Mouse (Mus musculus) heart, postnatal 36 days (tissue): Measurements from ENCODE around the gene Eml3. TPM values are rescaled to one million over a fixed set of nuclear protein-coding genes. Genes with fewer than 3 reads are reported as not detected.
"Not testable (repeated sequence)": the region's sequence is repeated elsewhere in the genome, so short reads cannot be mapped to it uniquely, and the experiment has no call there.

Source experiments
- DNase-seq, 2 experiments: peaks; one replicate each; pipeline ENCODE4 v3.0.0; 2021 to 2022
- intact Hi-C: fragments of 180-260 bp; cut with DNase I; formaldehyde crosslinking; loops from one replicate; pipeline ENCODE4 v1.15.1; 2025
- total RNA-seq, 2 experiments: library from RNA; stranded (reverse); gene quantifications; 2 replicates each; pipeline ENCODE4 v1.2.3; 2021

Gene Eml3
- total RNA-seq, 2 experiments from 2014 or later: 9.5 to 11.0 TPM

DNA sequence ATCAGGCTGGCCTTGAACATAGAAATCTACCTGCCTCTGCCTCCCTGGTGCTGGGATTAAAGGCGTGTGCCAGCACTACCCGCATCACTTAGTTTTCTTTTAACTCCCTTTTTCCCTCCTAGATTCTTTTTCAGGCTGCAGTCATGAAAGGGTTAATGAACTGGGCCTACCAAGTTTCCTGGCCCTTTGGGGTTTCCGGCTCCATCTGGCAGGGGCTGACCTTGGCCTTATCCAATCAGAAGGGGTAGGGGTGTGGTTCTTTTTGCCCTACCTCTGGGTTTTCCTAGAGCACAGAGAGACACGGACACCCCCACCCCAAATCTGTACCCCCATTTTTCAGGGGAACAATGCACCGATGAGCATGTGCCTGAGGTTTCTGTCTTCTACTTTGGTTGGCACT lies 15.4 kb downstream of the Eml3 start:
- intact Hi-C loops: no loop called here
- DNase-seq: peak; percentile 56 to 66

GRCm38 (mm10) chr19:8945251-8945650 lies 15.9 kb downstream of the Eml3 start:
- DNase-seq: no peak

DNA sequence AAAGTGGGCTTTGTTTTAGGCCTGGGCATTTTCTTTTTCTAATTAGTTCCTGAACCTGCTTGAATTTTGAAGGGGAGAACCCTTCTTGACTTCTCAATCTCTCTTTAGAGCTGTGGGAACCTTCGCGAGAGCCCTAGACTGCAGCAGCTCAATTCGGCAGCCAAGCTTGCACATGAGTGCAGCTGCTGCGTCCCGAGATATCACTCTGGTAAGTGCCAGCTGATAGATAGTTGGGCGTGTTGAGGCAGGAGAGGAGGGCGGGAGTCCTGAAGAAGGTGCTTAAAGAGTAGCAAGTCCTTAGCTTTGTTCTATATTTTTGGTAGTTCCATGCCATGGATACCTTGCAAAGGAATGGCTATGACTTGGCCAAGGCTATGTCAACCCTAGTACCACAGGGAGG lies 17.6 kb downstream of the Eml3 start:
- DNase-seq: no peak
- intact Hi-C loops: no loop called here

More at GRCm38 (mm10) chr19:8945251-8945650, 15.9 kb downstream of the Eml3 start:
- intact Hi-C loops: no loop called here

DNA sequence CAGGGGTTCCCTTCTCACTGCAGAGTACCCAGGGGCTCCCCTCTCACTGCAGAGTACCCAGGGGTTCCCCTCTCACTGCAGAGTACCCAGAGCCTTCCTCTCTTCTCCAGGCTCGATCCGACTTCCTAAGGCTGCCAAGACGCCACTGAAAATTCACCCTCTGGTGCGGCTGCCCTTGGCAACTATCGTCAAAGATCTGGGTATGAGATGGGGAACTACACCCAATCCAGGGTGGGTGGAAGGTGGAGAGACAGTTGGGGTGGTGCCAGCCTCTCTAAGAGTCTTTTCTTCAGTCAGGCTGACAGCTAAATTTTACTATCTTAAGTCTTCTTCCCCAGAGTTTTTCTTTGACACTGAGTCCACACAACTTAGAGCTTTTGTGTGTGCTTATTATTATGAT lies 20.8 kb downstream of the Eml3 start:
- intact Hi-C loops: no loop called here
- DNase-seq: no peak

DNA sequence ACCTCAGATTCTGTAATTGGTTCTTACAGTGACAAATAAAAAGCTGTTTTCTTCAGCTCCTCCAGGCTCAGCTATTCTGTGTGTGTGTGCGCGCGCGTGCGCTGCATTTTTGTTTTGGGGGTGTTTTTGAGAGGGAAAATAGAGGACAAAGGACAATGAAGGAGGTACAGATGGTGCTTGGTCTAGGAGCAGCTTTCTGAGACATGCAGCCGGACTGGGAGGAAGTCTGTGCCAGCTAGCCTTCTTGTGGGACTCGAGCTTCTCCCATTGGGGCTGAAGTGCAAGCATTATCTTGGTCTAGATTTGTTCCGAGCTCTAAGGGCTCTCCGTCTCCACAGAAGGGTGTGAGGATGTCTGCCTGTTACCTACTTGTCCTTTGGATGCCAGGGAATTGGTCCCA lies 22.9 kb downstream of the Eml3 start:
- intact Hi-C loops: no loop called here
- no peak for DNase-seq

DNA sequence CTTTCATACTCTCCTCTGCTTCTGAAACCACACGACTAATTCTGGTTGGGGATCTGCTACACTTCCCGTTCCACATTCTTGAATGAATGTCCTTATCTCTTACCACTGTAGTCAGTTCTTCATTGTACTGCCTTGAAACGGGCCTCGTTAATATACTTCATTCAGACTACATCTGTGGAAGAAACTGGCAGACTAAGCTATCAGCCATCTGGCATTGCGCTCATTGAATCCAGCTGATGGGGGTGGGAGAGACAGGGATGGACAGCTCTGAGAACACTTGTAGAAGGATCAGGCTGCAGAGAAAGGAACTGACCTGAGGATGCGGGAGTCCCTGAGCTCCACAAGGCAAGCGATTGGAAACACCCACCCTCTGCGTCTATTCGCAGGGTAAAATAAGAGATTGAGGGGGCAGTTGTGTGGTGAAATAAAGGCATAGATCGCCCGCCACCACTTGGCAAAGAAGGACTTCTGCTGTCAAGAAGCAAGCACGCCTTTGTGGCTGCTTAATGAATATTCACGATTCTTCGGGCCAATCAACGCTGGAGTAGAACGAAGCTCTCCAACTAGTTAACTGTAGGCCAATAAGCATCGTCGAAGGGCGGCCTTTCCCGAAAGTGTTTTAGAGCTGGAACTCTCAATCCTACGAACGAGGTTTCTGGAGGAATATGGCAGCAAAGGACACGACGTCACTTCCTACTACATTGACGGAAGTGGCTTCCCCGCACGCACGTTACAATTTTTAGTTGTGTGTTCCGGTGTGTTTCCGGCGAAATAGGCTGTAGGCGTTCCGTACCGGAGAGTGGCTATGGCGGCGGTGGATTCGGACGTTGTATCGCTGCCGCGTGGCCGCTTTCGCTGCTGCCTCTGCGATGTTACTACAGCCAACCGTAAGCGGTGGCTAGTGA lies 24.0 kb downstream of the Eml3 start, which contains the start of gene Tut1:
Tut1 (plus strand) TSS at position 713 of the 905 bp plus-strand sequence.
- DNase-seq: peak; percentile 88 to 92
- intact Hi-C loops: no loop called here

DNA sequence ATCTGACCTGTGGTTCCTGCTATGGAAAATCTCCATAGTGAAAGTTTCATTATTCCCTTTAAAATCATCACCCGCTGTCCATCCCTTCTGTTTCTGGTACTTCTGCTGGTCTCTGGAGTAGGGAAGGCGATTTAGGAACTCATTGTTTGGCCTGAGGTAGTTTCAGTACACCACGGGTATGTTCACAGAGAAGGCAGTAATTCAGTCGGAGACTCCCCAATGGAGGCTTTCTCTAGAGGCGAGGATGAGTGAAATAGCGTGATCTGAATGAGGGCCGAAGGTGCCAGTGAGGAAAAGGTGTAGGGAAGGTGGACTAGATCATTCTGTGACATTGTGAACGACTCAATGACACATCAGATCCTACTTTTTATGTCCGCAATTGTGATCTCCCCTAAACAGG lies 24.8 kb downstream of the Eml3 start:
- intact Hi-C loops: no loop called here
- no peak for DNase-seq

DNA sequence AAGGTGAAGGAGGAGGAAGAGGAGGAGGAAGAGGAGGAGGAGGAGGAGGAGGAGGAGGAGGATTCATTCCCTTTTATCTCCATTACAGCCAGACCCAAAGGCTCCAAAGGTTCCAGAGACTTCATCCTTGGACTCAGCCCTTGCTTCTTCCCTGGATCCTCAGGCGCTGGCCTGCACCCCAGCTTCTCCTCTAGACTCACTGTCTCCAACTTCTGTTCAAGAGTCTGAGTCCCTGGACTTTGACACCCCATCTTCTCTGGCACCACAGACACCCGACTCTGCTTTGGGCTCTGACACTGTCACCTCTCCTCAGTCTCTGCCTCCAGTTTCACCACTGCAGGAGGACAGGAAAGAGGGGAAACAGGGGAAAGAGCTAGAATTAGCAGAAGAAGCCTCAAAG lies 32.9 kb downstream of the Eml3 start:
- no peak for DNase-seq
- intact Hi-C loops: no loop called here

GRCm38 (mm10) chr19:8965075-8965474 lies 35.7 kb downstream of the Eml3 start:
- DNase-seq: no peak
- intact Hi-C loops: loop anchor here (2.0 kb wide), 1 partner anchor 22 kb away; no protein-coding TSS in a partner anchor

DNA sequence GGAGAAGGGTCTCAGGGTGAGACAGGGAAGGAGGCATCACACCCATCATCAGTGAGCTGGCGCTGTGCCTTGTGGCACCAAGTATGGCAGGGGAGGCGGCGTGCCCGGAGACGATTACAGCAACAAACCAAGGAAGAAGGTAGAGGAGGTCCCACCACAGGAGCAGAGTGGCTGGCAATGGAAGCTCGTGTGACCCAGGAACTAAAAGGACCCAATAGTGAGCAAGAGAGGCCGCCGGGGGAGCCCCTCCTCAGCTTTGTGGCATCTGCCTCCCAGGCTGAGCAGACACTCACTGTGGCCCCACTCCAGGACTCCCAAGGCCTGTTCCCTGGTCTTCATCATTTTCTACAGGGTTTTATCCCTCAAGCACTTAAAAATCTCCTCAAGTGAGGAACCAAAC lies 36.4 kb downstream of the Eml3 start:
- no peak for DNase-seq
- intact Hi-C loops: loop anchor here (2.0 kb wide), 1 partner anchor 23 kb away; no protein-coding TSS in a partner anchor

- DNase-seq: no peak
- intact Hi-C loops: no loop called here
Measured at GRCm38 (mm10) chr19:8966198-8966589, 36.8 kb downstream of the Eml3 start.

- peak; percentile 94 to 95 for DNase-seq
- intact Hi-C loops: no loop called here
Measured at GRCm38 (mm10) chr19:8966590-8967372, 37.4 kb downstream of the Eml3 start, which contains the start of gene Eef1g. TSS of gene Eef1g (plus strand) at chr19:8967041.

DNA sequence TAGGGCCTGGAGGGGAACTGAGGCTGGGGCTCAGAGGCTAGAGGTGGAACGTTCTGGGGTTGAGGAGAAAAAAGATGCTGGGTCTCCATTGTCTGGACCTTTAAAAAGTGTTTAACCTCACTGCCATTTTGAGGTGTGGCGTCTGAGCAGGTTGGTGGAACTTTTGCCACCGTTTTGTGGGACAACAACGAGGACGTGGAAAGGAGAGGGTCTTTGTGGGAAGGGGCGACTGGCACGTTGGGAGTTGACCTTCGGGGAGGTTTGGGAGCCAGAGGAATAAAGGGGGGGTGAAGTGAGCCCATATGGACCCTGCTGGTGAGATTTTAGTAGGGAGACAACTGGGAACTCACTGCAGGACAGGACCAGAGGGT lies 38.0 kb downstream of the Eml3 start:
- intact Hi-C loops: no loop called here
- DNase-seq: no peak

GRCm38 (mm10) chr19:8967893-8968292 lies 38.5 kb downstream of the Eml3 start:
- no peak for DNase-seq
- intact Hi-C loops: no loop called here

DNA sequence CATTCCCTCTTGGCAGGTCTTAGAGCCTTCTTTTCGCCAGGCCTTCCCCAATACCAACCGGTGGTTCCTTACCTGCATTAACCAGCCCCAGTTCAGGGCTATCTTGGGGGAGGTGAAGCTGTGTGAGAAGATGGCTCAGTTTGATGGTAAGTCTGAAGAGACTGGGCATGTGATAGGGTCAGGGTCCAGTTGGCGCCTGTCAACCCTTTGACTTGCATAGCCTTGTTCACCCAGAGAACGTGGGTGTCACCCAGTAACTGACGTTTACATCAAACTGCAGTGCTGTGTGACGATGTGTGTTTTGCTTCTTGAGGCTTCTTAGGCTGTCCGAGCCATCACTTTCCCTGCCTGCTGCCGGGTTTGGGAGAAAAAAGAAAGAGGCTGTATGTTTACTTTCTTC lies 43.1 kb downstream of the Eml3 start:
- DNase-seq, intact Hi-C loops: not testable (repeated sequence)

- no peak for DNase-seq
- intact Hi-C loops: no loop called here
Measured at GRCm38 (mm10) chr19:8974638-8975037, 45.3 kb downstream of the Eml3 start.

DNA sequence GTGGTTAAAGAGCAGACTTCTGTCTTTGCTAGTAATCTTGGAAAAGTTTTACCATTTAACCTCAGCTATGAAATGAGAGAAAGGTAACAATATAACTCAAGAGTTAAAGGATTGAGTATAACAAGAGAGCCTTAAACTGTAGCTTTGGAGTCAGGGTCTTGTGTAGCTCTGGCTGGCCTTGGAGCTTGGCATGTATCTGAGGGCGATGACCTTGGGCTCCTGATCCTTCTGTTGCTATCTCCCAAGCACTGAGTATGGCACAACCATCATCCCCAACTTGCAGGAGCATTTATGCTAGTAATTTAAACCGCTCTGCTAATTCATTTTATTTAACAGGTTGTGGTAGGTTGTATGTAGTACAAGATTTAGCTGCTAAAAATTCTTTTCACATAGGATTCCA lies 46.1 kb downstream of the Eml3 start:
- intact Hi-C loops: no loop called here
- DNase-seq: no peak

GRCm38 (mm10) chr19:8976535-8976934 lies 47.2 kb downstream of the Eml3 start:
- peak; percentile 64 to 68 for DNase-seq
- intact Hi-C loops: loop anchor here (1.0 kb wide), 3 partner anchors 106 to 134 kb away; no protein-coding TSS in a partner anchor

DNA sequence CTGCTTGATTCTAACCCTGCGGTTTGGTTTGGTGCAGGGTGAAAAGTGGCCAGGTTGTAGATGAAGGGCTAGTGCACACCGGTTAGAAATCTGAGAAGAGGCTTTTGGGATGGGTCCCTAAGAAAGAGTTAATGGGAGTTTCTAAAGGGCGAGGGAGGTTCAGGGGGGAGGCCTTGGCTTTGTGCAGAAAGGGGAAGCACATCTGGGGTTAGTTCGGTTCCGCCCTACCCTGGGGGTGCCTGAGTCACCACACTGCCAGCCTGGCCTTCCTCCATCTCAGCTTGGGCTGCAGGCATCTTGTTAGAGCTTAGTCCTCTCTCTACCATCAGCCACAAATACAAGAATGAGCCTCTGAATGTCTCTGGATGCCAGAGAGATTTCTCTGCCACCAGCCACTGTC lies 51.4 kb downstream of the Eml3 start:
- DNase-seq: no peak
- intact Hi-C loops: no loop called here

- peak in 1 of 2 experiments; percentile 43 for DNase-seq
- intact Hi-C loops: no loop called here
Measured at GRCm38 (mm10) chr19:8981450-8982168, 52.3 kb downstream of the Eml3 start.
